In the genomic region with DNA sequence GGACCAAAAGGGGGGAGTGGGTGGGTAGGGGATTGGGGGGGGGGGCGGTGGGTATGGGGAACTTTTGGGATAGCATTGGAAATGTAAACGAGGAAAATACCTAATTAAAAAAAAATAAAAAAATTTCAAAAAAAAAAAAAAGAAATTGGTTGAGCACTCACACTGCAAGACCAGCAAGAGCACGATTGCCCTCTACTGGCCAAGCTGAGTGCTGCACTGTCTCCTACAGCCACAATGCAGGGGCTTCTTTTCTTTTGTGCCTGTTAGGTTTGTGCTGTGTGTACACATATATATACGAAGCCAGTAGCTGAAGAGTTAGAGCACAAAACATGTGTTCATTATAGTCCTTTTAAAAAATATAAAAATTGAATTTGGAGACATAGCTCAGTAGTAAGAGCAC, we compare ENCODE assay signal across 10 mouse cellular contexts. TPM values are rescaled to one million over a fixed set of nuclear protein-coding genes. Genes with fewer than 3 reads are reported as not detected.
A peak's percentile ranks its signal among the peaks of the same experiment; 100 is the strongest.
DNase-seq lines count a peak whose midpoint lies in the region; ATAC-seq lines count a peak whose summit lies in the region.
"Had no signal": no experiment of that assay in that cellular context is flagged by ENCODE, and none has a peak within 500 bp of the region (broad histone marks: within the 10 kb centered on the region; RNA-seq: fewer than 3 reads in every experiment).

No protein-coding gene starts in this region.

- no peak overlapping the region for H3K4me3 ChIP-seq in midbrain, embryonic 10.5 days
- H3K4me3 ChIP-seq in midbrain, embryonic 16.5 days (ENCODE audit: low read depth, low read length) = no peak overlapping the region
- H3K4me3 ChIP-seq: heart, embryonic 13.5 days had no signal

- H3K4me1 ChIP-seq in midbrain, embryonic 10.5 days = no peaks in the 10 kb centered on the region
- H3K4me1 ChIP-seq in midbrain, embryonic 16.5 days (ENCODE audit: control insufficient read depth, insufficient read depth, low read length) = no peaks in the 10 kb centered on the region
- H3K4me1 ChIP-seq: heart, embryonic 13.5 days had no signal

- 19% methylated on average over 4 of the region's 4 CpGs for WGBS in midbrain, embryonic 10.5 days
- WGBS in midbrain, embryonic 16.5 days = 24% methylated on average over 4 of the region's 4 CpGs

- H3K27ac ChIP-seq in midbrain, embryonic 10.5 days (replicated peaks) = no peak overlapping the region
- no peak overlapping the region for H3K27ac ChIP-seq in midbrain, embryonic 16.5 days (ENCODE audit: low read length)
- H3K27ac ChIP-seq: heart, embryonic 13.5 days; macrophage had no signal

- no peaks in the 10 kb centered on the region for H3K27me3 ChIP-seq in midbrain, embryonic 10.5 days (ENCODE audit: low read depth, poor library complexity, severe bottlenecking)
- no peaks in the 10 kb centered on the region for H3K27me3 ChIP-seq in midbrain, embryonic 16.5 days (ENCODE audit: control insufficient read depth, insufficient read depth, low read depth, low read length)
- H3K27me3 ChIP-seq: heart, embryonic 13.5 days had no signal

- no peak overlapping the region for H3K4me2 ChIP-seq in midbrain, embryonic 16.5 days (ENCODE audit: low read length)
- H3K4me2 ChIP-seq: heart, embryonic 13.5 days had no signal

- no peaks in the 10 kb centered on the region for H3K36me3 ChIP-seq in midbrain, embryonic 10.5 days
- H3K36me3 ChIP-seq in midbrain, embryonic 16.5 days (ENCODE audit: control insufficient read depth, insufficient read depth, low read length) = no peaks in the 10 kb centered on the region
- H3K36me3 ChIP-seq: heart, embryonic 13.5 days had no signal

- no peak overlapping the region for H3K9ac ChIP-seq in midbrain, embryonic 16.5 days (ENCODE audit: low read depth, low read length)
- H3K9ac ChIP-seq: heart, embryonic 13.5 days had no signal

- H3K9me3 ChIP-seq in midbrain, embryonic 10.5 days (replicated peaks) = no peaks in the 10 kb centered on the region
- no peaks in the 10 kb centered on the region for H3K9me3 ChIP-seq in midbrain, embryonic 16.5 days (replicated peaks; ENCODE audit: control insufficient read depth, low read length, poor library complexity, severe bottlenecking)

- peak; percentile 9 to 23 for DNase-seq in frontal cortex, postnatal 25 days (ENCODE audit: low spot score in 2 of 2)
- DNase-seq in midbrain, embryonic 10.5 days (ENCODE audit: low spot score) = peak; percentile 34
- DNase-seq in adipocyte (ENCODE audit: low spot score) = peak; percentile 5
- peak; percentile 13 to 22 for DNase-seq in frontal cortex, postnatal 36 days (ENCODE audit: low spot score in 2 of 2)
- DNase-seq in lung, postnatal 36 days = peak; percentile 41
- no peak for DNase-seq in T-cell, adult 2 months (ENCODE audit: low spot score)

- no peak for ATAC-seq in frontal cortex, adult (ENCODE audit: low TSS enrichment)
- no peak for ATAC-seq in midbrain, embryonic 16.5 days

RNA-seq across cellular contexts. Expression of gene Mup20, which starts 55.6 kb away (rescaled TPM):
- not detected in 2 replicates for polyA plus RNA-seq in midbrain, embryonic 10.5 days (2016; fragmentation: Nextera tagmentation; extraction: Ambion mirVana)
- not detected in 2 replicates for polyA plus RNA-seq in midbrain, embryonic 16.5 days (2015; fragmentation: Nextera tagmentation; extraction: Ambion mirVana)
- polyA plus RNA-seq: heart, embryonic 13.5 days; macrophage had no signal
